Mouse (Mus musculus): Measurements from ENCODE around the gene Zfhx3. TPM values are rescaled to one million over a fixed set of nuclear protein-coding genes. Genes with fewer than 3 reads are reported as not detected.

Gene Zfhx3
- polyA plus RNA-seq, 1 experiment from 2014 or later: 3.3 TPM

DNA sequence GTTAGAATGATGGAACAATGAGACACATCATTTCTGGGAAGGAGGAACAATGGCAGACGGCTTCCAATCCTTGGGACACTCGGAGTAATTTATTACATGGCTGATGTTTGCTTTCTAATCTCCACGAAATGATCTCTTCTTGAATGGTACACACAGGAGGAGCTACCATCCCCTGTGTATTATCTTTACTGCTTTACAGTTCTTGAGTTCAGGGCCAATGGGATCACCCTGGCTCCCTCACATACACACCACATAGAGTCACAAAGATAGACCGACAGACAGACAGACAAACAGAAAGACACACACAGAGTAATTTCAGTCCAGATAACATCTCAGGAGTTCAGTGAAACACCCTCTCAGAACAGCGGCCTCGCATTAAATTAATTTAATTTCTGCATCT, 621.0 kb downstream of the Zfhx3 start:
- Histone ChIP-seq H3K27me3 (ENCODE audit: control insufficient read depth, insufficient read depth, low read length) (no peaks in the 10 kb centered on the region), H3K36me3 (ENCODE audit: control insufficient read depth, insufficient read depth) (no peaks in the 10 kb centered on the region), H3K4me2 (ENCODE audit: low read depth, low read length) (no peak overlapping the region), H3K9me3 (replicated peaks; ENCODE audit: control insufficient read depth, low read length) (peaks cover 3% of the 10 kb centered on the region; the same call in 1 of the 2 replicates), H3K27ac (ENCODE audit: low read length) (no peak overlapping the region), H3K4me3 (ENCODE audit: low read length) (no peak overlapping the region), H3K9ac (ENCODE audit: low read length) (no peak overlapping the region), H3K4me1 (ENCODE audit: control insufficient read depth, insufficient read depth, low read length) (no peaks in the 10 kb centered on the region)
- WGBS: 83% methylated on average over 6 of the region's 6 CpGs
- ATAC-seq (replicated peaks; ENCODE audit: extremely low read depth, insufficient read depth, low FRiP score): no peak

DNA sequence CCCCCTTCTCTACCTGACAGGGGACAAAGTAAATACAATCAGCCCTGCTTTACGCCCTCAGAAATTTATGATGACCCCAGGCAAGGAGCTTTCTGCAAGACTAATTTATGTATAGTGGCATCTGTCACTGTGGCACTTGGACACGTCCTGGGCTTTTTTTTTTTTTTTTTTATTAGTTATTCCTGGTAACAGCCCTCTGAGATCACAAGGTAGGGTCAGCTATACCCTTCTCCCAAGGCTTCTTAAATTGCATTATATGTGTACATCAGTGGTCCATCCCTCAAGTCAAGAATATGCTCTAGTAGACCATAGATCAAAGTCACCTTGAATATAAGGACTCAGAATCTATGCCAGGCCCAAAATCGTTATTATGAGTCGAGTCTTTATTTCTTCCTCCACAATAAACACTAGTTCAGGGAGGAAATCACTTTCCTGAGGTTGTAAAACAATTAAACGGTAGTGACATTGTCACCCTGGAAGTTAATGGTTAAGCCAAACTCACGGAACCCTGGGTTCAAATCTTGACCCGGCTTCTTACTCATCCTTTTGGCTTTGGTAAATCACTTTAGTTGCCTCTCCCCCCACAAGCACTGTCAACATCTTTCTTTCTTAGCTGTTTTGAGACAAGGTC, 621.6 kb downstream of the Zfhx3 start:
- no peak for ATAC-seq (replicated peaks; ENCODE audit: extremely low read depth, insufficient read depth, low FRiP score)
- H3K4me2 ChIP-seq (ENCODE audit: low read depth, low read length): no peak overlapping the region
- 73% methylated on average over 7 of the region's 7 CpGs for WGBS
- no peak overlapping the region for H3K4me3 ChIP-seq (ENCODE audit: low read length)
- no peak overlapping the region for H3K27ac ChIP-seq (ENCODE audit: low read length)
- no peaks in the 10 kb centered on the region for H3K36me3 ChIP-seq (ENCODE audit: control insufficient read depth, insufficient read depth)
- H3K27me3 ChIP-seq (ENCODE audit: control insufficient read depth, insufficient read depth, low read length): no peaks in the 10 kb centered on the region
- no peaks in the 10 kb centered on the region for H3K4me1 ChIP-seq (ENCODE audit: control insufficient read depth, insufficient read depth, low read length)
- peaks cover 3% of the 10 kb centered on the region; the same call in 1 of the 2 replicates for H3K9me3 ChIP-seq (replicated peaks; ENCODE audit: control insufficient read depth, low read length)
- no peak overlapping the region for H3K9ac ChIP-seq (ENCODE audit: low read length)

DNA sequence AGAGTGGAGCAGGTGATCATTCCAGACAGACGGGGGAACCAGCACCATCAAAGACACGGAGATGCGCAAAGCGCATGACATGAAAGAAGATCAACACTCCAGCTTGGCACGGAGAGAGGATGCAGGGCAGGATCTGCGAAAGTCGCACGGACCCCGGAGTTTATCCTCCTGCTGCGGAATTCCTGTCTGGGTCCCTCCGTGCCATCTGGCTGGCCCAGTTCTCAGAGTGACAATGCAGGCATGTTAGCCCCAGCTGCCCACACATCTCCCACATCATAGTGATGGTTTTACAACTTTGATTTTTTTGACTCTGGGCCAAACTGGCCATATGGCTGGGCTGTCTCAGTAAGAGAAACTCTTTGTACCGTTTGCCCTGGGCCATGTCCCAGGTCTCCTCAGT, 623.6 kb downstream of the Zfhx3 start:
- no peak for ATAC-seq (replicated peaks; ENCODE audit: extremely low read depth, insufficient read depth, low FRiP score)
- no peaks in the 10 kb centered on the region for H3K36me3 ChIP-seq (ENCODE audit: control insufficient read depth, insufficient read depth)
- no peaks in the 10 kb centered on the region for H3K4me1 ChIP-seq (ENCODE audit: control insufficient read depth, insufficient read depth, low read length)
- whole genome bisulfite sequencing: 83% methylated on average over 12 of the region's 12 CpGs
- no peak overlapping the region for H3K4me3 ChIP-seq (ENCODE audit: low read length)
- H3K9me3 ChIP-seq (replicated peaks; ENCODE audit: control insufficient read depth, low read length): peaks cover 3% of the 10 kb centered on the region; the same call in 1 of the 2 replicates
- no peaks in the 10 kb centered on the region for H3K27me3 ChIP-seq (ENCODE audit: control insufficient read depth, insufficient read depth, low read length)
- no peak overlapping the region for H3K4me2 ChIP-seq (ENCODE audit: low read depth, low read length)
- no peak overlapping the region for H3K27ac ChIP-seq (ENCODE audit: low read length)
- no peak overlapping the region for H3K9ac ChIP-seq (ENCODE audit: low read length)

DNA sequence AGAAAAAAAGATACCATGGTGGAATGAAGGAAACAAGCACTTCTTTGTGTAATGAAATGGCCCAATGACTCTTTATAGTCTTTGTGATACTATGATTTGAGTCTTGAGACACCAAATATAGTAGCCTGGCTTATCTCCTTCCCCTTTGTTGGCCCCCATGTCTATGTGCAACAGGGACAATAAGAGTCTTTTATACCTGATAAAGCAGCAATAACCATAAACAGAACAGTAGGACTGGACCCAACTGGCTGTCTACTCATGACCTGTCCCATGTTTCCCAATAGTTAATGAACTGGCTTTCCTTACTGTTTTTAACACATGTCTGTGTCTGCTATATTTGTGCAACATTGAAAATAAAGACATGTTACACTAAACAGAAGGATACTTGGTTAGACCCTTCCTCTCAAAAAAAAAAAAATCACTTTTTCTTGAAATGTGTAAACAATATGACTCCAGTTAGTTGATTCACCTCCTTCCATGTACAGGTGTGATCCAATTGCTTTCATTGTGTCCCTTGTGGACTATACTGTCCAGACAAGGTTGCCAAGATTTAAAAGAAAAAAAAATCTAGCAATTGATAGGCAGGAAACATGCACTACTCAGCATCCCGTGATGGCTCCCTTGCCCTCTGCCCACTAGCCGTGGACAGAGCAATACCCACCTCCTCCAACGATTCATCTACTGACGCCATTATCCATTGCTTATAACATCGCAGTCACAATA, 631.0 kb downstream of the Zfhx3 start:
- no peak overlapping the region for H3K9ac ChIP-seq (ENCODE audit: low read length)
- H3K27ac ChIP-seq (ENCODE audit: low read length): no peak overlapping the region
- 76% methylated on average over 5 of the region's 5 CpGs for WGBS
- H3K36me3 ChIP-seq (ENCODE audit: control insufficient read depth, insufficient read depth): no peaks in the 10 kb centered on the region
- no peak overlapping the region for H3K4me3 ChIP-seq (ENCODE audit: low read length)
- no peak for ATAC-seq (replicated peaks; ENCODE audit: extremely low read depth, insufficient read depth, low FRiP score)
- H3K27me3 ChIP-seq (ENCODE audit: control insufficient read depth, insufficient read depth, low read length): no peaks in the 10 kb centered on the region
- H3K4me1 ChIP-seq (ENCODE audit: control insufficient read depth, insufficient read depth, low read length): no peaks in the 10 kb centered on the region
- H3K4me2 ChIP-seq (ENCODE audit: low read depth, low read length): no peak overlapping the region
- H3K9me3 ChIP-seq (replicated peaks; ENCODE audit: control insufficient read depth, low read length): no peaks in the 10 kb centered on the region

DNA sequence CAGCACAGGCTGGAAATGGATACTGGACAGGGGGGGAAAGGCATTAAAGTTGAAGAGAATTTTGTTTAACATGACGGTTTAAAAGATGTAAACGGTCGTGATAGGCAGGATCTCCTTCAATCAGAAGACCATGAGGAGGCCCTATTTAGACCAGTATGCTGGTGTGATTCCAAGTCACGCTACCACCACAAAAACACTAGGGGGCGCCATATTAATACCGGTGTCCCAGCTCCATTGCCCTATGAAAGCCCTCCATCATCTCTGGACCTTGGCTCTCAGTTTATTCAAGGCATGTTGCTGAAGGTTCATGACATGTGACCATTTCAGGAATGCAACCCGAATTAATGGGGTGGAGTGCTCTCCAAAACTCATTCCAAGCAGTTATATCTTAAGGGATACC, 631.7 kb downstream of the Zfhx3 start:
- Histone ChIP-seq H3K9ac (ENCODE audit: low read length) (no peak overlapping the region), H3K36me3 (ENCODE audit: control insufficient read depth, insufficient read depth) (no peaks in the 10 kb centered on the region), H3K27me3 (ENCODE audit: control insufficient read depth, insufficient read depth, low read length) (no peaks in the 10 kb centered on the region), H3K4me1 (ENCODE audit: control insufficient read depth, insufficient read depth, low read length) (no peaks in the 10 kb centered on the region), H3K27ac (ENCODE audit: low read length) (no peak overlapping the region), H3K4me2 (ENCODE audit: low read depth, low read length) (no peak overlapping the region), H3K9me3 (replicated peaks; ENCODE audit: control insufficient read depth, low read length) (no peaks in the 10 kb centered on the region), H3K4me3 (ENCODE audit: low read length) (no peak overlapping the region)
- no peak for ATAC-seq (replicated peaks; ENCODE audit: extremely low read depth, insufficient read depth, low FRiP score)
- 32% methylated on average over 7 of the region's 7 CpGs for WGBS

DNA sequence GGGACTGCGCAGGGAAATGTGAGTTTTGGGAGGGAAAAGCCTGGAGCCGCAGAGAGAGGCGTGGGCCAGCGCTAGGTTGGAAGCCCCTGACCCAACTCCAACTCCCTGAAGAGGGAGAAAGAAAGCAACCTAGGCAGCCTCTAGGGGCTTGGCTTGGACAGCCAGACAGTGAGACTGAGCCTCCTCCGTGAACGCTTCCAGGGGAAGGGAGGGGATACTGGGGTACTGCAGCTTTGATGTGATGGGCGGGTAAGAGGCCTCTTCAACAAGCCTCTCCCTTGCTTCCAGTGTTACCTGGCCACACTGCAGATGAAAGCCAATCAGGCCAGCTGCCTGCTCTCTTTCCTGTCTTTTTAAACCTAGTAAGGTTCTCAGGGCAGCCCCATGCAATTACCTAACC, 635.1 kb downstream of the Zfhx3 start:
- Histone ChIP-seq H3K4me3 (ENCODE audit: low read length) (no peak overlapping the region), H3K4me1 (ENCODE audit: control insufficient read depth, insufficient read depth, low read length) (no peaks in the 10 kb centered on the region), H3K9ac (ENCODE audit: low read length) (no peak overlapping the region), H3K4me2 (ENCODE audit: low read depth, low read length) (no peak overlapping the region), H3K36me3 (ENCODE audit: control insufficient read depth, insufficient read depth) (no peaks in the 10 kb centered on the region), H3K9me3 (replicated peaks; ENCODE audit: control insufficient read depth, low read length) (no peaks in the 10 kb centered on the region), H3K27ac (ENCODE audit: low read length) (no peak overlapping the region), H3K27me3 (ENCODE audit: control insufficient read depth, insufficient read depth, low read length) (no peaks in the 10 kb centered on the region)
- WGBS: 52% methylated on average over 7 of the region's 7 CpGs
- no peak for ATAC-seq (replicated peaks; ENCODE audit: extremely low read depth, insufficient read depth, low FRiP score)

DNA sequence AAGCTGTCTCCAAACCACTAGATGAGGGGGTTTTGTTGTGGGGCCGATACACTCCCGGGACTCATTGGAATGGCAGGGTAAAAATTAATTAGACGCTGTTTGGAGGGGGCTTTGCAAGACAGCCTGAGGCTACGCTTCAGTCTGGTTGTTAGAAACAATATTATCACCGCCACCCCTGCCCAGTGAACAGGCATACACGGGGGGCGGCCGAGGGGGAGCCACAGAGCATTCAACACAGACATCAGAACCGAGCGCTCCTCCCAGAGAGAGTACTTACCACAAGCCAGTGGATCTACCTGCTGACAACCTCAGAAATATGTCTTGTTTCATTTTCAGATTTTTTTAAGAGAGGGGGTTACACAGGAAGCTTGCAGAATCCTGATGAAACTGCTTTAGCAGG, 635.9 kb downstream of the Zfhx3 start:
- Histone ChIP-seq H3K4me1 (ENCODE audit: control insufficient read depth, insufficient read depth, low read length) (no peaks in the 10 kb centered on the region), H3K4me2 (ENCODE audit: low read depth, low read length) (no peak overlapping the region), H3K9ac (ENCODE audit: low read length) (no peak overlapping the region), H3K36me3 (ENCODE audit: control insufficient read depth, insufficient read depth) (no peaks in the 10 kb centered on the region), H3K9me3 (replicated peaks; ENCODE audit: control insufficient read depth, low read length) (no peaks in the 10 kb centered on the region), H3K27me3 (ENCODE audit: control insufficient read depth, insufficient read depth, low read length) (no peaks in the 10 kb centered on the region), H3K4me3 (ENCODE audit: low read length) (no peak overlapping the region), H3K27ac (ENCODE audit: low read length) (no peak overlapping the region)
- ATAC-seq (replicated peaks; ENCODE audit: extremely low read depth, insufficient read depth, low FRiP score): no peak
- 73% methylated on average over 10 of the region's 10 CpGs for WGBS

DNA sequence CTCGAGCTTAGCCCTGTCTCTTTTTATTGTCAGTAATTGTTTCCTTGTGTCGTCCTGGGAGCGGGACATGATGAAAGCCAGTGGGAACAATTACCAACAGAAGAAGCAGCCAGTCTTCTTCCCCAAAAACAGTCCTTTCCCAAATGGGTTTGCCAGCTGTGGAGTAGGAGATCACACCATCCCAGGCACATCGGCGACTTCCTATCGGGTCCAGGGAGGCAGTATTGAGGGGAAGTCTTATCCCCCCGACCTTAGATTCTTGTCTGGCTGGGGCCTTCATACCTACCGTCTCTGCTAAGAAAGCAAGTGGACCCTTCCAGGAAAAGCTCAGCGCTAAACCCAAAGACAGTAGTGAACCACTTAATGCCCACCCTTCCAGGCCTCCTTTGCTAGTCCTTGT, 637.4 kb downstream of the Zfhx3 start:
- H3K4me3 ChIP-seq (ENCODE audit: low read length): no peak overlapping the region
- no peak overlapping the region for H3K27ac ChIP-seq (ENCODE audit: low read length)
- ATAC-seq (replicated peaks; ENCODE audit: extremely low read depth, insufficient read depth, low FRiP score): no peak
- WGBS: 72% methylated on average over 9 of the region's 9 CpGs
- no peak overlapping the region for H3K4me2 ChIP-seq (ENCODE audit: low read depth, low read length)
- no peaks in the 10 kb centered on the region for H3K9me3 ChIP-seq (replicated peaks; ENCODE audit: control insufficient read depth, low read length)
- no peak overlapping the region for H3K9ac ChIP-seq (ENCODE audit: low read length)
- H3K36me3 ChIP-seq (ENCODE audit: control insufficient read depth, insufficient read depth): no peaks in the 10 kb centered on the region
- H3K4me1 ChIP-seq (ENCODE audit: control insufficient read depth, insufficient read depth, low read length): no peaks in the 10 kb centered on the region
- H3K27me3 ChIP-seq (ENCODE audit: control insufficient read depth, insufficient read depth, low read length): no peaks in the 10 kb centered on the region

DNA sequence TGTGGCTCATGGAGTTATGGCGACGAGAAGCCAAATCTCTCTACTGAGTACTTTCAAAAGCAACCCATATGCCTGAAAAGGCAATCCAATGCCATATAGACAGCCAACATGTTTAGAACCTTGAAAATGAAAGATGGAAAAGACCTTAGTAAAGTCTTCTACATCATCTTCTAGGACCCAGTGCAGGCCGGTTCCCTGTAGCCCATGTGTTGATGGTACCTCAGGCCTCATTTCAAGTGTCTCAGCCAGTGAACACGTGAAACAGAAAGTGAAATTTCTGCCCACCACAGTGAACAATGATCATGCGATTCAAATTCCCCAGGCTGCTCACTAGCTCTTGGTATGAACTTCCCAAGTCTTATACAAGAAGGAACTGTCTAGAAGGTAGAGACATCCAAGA, 637.9 kb downstream of the Zfhx3 start:
- Histone ChIP-seq H3K27me3 (ENCODE audit: control insufficient read depth, insufficient read depth, low read length) (no peaks in the 10 kb centered on the region), H3K4me1 (ENCODE audit: control insufficient read depth, insufficient read depth, low read length) (no peaks in the 10 kb centered on the region; the same call in 1 of the 2 replicates), H3K9ac (ENCODE audit: low read length) (no peak overlapping the region), H3K36me3 (ENCODE audit: control insufficient read depth, insufficient read depth) (no peaks in the 10 kb centered on the region), H3K9me3 (replicated peaks; ENCODE audit: control insufficient read depth, low read length) (no peaks in the 10 kb centered on the region), H3K27ac (ENCODE audit: low read length) (no peak overlapping the region), H3K4me3 (ENCODE audit: low read length) (no peak overlapping the region), H3K4me2 (ENCODE audit: low read depth, low read length) (no peak overlapping the region)
- 87% methylated on average over 5 of the region's 5 CpGs for WGBS
- no peak for ATAC-seq (replicated peaks; ENCODE audit: extremely low read depth, insufficient read depth, low FRiP score)

All from heart, embryonic 16.5 days (tissue).